10 mouse cellular contexts compared by ENCODE assay signal in genomic region chr5:140616110-140616503, GRCm38 (mm10). TPM values are rescaled to one million over a fixed set of nuclear protein-coding genes. Genes with fewer than 3 reads are reported as not detected.
DNase-seq lines count a peak whose midpoint lies in the region; ATAC-seq lines count a peak whose summit lies in the region.
"Had no signal": no experiment of that assay in that cellular context is flagged by ENCODE, and none has a peak within 500 bp of the region (broad histone marks: within the 10 kb centered on the region; RNA-seq: fewer than 3 reads in every experiment).

No protein-coding gene starts in this region.

- no peak overlapping the region for H3K9ac ChIP-seq in midbrain, embryonic 12.5 days (replicated peaks)
- no peak overlapping the region for H3K9ac ChIP-seq in midbrain, embryonic 11.5 days (ENCODE audit: low read length)

- no peak overlapping the region for H3K4me3 ChIP-seq in midbrain, embryonic 12.5 days
- H3K4me3 ChIP-seq in midbrain, embryonic 11.5 days (ENCODE audit: low read depth, low read length): no peak overlapping the region

- WGBS in midbrain, embryonic 12.5 days: 82% methylated on average over 6 of the region's 6 CpGs
- 76% methylated on average over 6 of the region's 6 CpGs for WGBS in midbrain, embryonic 11.5 days

- peaks cover 36% of the 10 kb centered on the region for H3K4me1 ChIP-seq in midbrain, embryonic 12.5 days
- H3K4me1 ChIP-seq in midbrain, embryonic 11.5 days (ENCODE audit: control insufficient read depth, insufficient read depth, low read length): peaks cover 24% of the 10 kb centered on the region

- peaks cover 43% of the 10 kb centered on the region for H3K36me3 ChIP-seq in midbrain, embryonic 12.5 days
- H3K36me3 ChIP-seq in midbrain, embryonic 11.5 days (ENCODE audit: control insufficient read depth, insufficient read depth, low read length): peaks cover 20% of the 10 kb centered on the region

- peak; percentile 53 for DNase-seq in CD4-positive, CD25-positive, alpha-beta regulatory T cell, adult 2 months (ENCODE audit: low read depth, low spot score)
- DNase-seq in midbrain, embryonic 11.5 days (ENCODE audit: low spot score, missing footprints): no peak
- DNase-seq in induced T-regulatory cell, adult 2 months (ENCODE audit: low read depth): peak; percentile 71
- DNase-seq in right cerebral cortex, postnatal 4 days: no peak
- no peak for DNase-seq in heart, adult 8-10 months (ENCODE audit: low spot score)

- ATAC-seq in CD4-positive, CD25-positive, alpha-beta regulatory T cell, adult 4 months: no peak
- no peak for ATAC-seq in midbrain, embryonic 12.5 days (ENCODE audit: low FRiP score, low read depth)
- no peak for ATAC-seq in midbrain, embryonic 11.5 days (ENCODE audit: low FRiP score)
- 0 out of 2 replicates have a peak, but pooled peaks have one; percentile 5 for ATAC-seq in megakaryocyte progenitor cell, adult 5-6 weeks (replicated peaks; ENCODE audit: poor library complexity)

- no peaks in the 10 kb centered on the region for H3K9me3 ChIP-seq in midbrain, embryonic 12.5 days
- no peaks in the 10 kb centered on the region for H3K9me3 ChIP-seq in midbrain, embryonic 11.5 days (ENCODE audit: control insufficient read depth, low read length)

- H3K27me3 ChIP-seq in midbrain, embryonic 12.5 days: 0 out of 2 replicates have a peak, but pooled peaks cover 3% of the 10 kb centered on the region
- no peaks in the 10 kb centered on the region for H3K27me3 ChIP-seq in midbrain, embryonic 11.5 days (ENCODE audit: control insufficient read depth, insufficient read depth, low read length)

- H3K4me2 ChIP-seq in midbrain, embryonic 12.5 days (replicated peaks): no peak overlapping the region
- H3K4me2 ChIP-seq in midbrain, embryonic 11.5 days: no peak overlapping the region

- peak overlapping the region; percentile 56; the same call in 1 of the 2 replicates for H3K27ac ChIP-seq in midbrain, embryonic 12.5 days (replicated peaks)
- H3K27ac ChIP-seq in midbrain, embryonic 11.5 days (ENCODE audit: low read depth, low read length): no peak overlapping the region

RNA-seq across cellular contexts. Expression of gene Lfng, which starts 9.0 kb away (rescaled TPM):
- polyA plus RNA-seq in CD4-positive, CD25-positive, alpha-beta regulatory T cell, adult 4 months (2017; shearing (Covaris generic)): 10 to 100 TPM; 24.2 to 26.2 TPM
- 28.5 and 33.9 TPM in 2 replicates for polyA plus RNA-seq in midbrain, embryonic 12.5 days (2016; fragmentation: Nextera tagmentation; extraction: Ambion mirVana)
- polyA plus RNA-seq in midbrain, embryonic 11.5 days (2014; fragmentation: Nextera tagmentation; extraction: Ambion mirVana): 38.3 and 40.5 TPM in 2 replicates
- 4.8 and 5.6 TPM in 2 replicates for total RNA-seq in megakaryocyte progenitor cell, adult 5-6 weeks (2015)
- 13.4 and 15.2 TPM in 2 replicates for total RNA-seq in megakaryocyte progenitor cell, adult 5-6 weeks (2017)
- total RNA-seq in heart, adult 8-10 months (2022): 1 to 10 TPM; 6.0 to 8.3 (median 6.9) TPM

RNA-seq across cellular contexts. Expression of gene Ttyh3, which starts 32.7 kb away (rescaled TPM):
- polyA plus RNA-seq in CD4-positive, CD25-positive, alpha-beta regulatory T cell, adult 4 months (2017; shearing (Covaris generic)): 1 to 10 TPM; 4.9 to 6.7 TPM
- 68.8 and 71.0 TPM in 2 replicates for polyA plus RNA-seq in midbrain, embryonic 12.5 days (2016; fragmentation: Nextera tagmentation; extraction: Ambion mirVana)
- 42.9 and 46.4 TPM in 2 replicates for polyA plus RNA-seq in midbrain, embryonic 11.5 days (2014; fragmentation: Nextera tagmentation; extraction: Ambion mirVana)
- 31.4 and 35.8 TPM in 2 replicates for total RNA-seq in megakaryocyte progenitor cell, adult 5-6 weeks (2015)
- total RNA-seq in megakaryocyte progenitor cell, adult 5-6 weeks (2017): 8.1 and 10.2 TPM in 2 replicates
- total RNA-seq in heart, adult 8-10 months (2022): 10 to 100 TPM in 2 of 4 experiments, 1 to 10 TPM in 2; 8.8 to 11.5 (median 9.9) TPM

RNA-seq across cellular contexts. Expression of gene Grifin, which starts 51.2 kb away (rescaled TPM):
- polyA plus RNA-seq in CD4-positive, CD25-positive, alpha-beta regulatory T cell, adult 4 months (2017; shearing (Covaris generic)): 1 to 10 TPM; 1.5 to 3.8 TPM
- polyA plus RNA-seq in midbrain, embryonic 12.5 days (2016; fragmentation: Nextera tagmentation; extraction: Ambion mirVana): not detected in 2 replicates
- 0.39 TPM in 1 of 2 replicates, not detected in the other for polyA plus RNA-seq in midbrain, embryonic 11.5 days (2014; fragmentation: Nextera tagmentation; extraction: Ambion mirVana)
- total RNA-seq in megakaryocyte progenitor cell, adult 5-6 weeks (2015): not detected in 2 replicates
- total RNA-seq in megakaryocyte progenitor cell, adult 5-6 weeks (2017): not detected in 2 replicates
- not detected for total RNA-seq in heart, adult 8-10 months (2022)
- total RNA-seq: gastrocnemius, postnatal 4 days; left cerebral cortex, postnatal 25 days had no signal

Comparison
In these comparisons a context has a peak if more than half of its experiments do, and no peak if none do; other contexts are left out.
1. DNase-seq: peak in CD4-positive, CD25-positive, alpha-beta regulatory T cell, adult 2 months (single experiment) and induced T-regulatory cell, adult 2 months (single experiment); none in midbrain, embryonic 11.5 days (single experiment), right cerebral cortex, postnatal 4 days (single experiment) and heart, adult 8-10 months (single experiment).